Mouse (Mus musculus) spleen, adult 10 weeks (tissue): Measurements from ENCODE around the gene Prdx6b. TPM values are rescaled to one million over a fixed set of nuclear protein-coding genes. Genes with fewer than 3 reads are reported as not detected.

Experiments
- polyA plus RNA-seq: library from polyadenylated mRNA; stranded (reverse); fragments of 350-450 nt; fragmentation: Illumina TruSeq; extraction: RNeasy Lipid Tissue Mini Kit (QIAGEN cat#74804); gene quantifications from one replicate; pipeline ENCODE4 v1.2.3, GENCODE M21; 2015; ENCODE audit warnings: low replicate concordance; ENCODE audit not compliant: insufficient read depth

Gene Prdx6b
- polyA plus RNA-seq, result not detected

DNA sequence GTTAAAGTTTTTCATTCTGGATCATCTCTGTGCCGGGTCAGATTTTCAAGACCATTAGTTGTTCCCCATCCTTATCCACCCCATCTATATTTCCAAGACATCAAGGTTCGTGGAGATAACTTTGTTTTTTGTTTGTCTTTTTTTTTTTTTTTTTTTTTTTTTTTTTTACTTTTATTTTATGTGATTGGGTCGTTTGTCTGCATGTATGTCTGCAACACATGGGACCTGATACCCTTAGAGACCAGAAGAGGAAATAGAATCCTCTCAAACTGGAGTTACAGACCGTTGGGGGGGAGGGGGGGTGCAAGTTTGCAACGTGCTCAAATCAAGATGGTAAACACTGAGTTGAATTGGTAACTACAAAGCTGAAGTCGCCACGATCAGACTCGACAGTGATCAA is at the start of gene Prdx6b:
Prdx6b (plus strand) TSS at position 301 of the 400 bp plus-strand sequence.

DNA sequence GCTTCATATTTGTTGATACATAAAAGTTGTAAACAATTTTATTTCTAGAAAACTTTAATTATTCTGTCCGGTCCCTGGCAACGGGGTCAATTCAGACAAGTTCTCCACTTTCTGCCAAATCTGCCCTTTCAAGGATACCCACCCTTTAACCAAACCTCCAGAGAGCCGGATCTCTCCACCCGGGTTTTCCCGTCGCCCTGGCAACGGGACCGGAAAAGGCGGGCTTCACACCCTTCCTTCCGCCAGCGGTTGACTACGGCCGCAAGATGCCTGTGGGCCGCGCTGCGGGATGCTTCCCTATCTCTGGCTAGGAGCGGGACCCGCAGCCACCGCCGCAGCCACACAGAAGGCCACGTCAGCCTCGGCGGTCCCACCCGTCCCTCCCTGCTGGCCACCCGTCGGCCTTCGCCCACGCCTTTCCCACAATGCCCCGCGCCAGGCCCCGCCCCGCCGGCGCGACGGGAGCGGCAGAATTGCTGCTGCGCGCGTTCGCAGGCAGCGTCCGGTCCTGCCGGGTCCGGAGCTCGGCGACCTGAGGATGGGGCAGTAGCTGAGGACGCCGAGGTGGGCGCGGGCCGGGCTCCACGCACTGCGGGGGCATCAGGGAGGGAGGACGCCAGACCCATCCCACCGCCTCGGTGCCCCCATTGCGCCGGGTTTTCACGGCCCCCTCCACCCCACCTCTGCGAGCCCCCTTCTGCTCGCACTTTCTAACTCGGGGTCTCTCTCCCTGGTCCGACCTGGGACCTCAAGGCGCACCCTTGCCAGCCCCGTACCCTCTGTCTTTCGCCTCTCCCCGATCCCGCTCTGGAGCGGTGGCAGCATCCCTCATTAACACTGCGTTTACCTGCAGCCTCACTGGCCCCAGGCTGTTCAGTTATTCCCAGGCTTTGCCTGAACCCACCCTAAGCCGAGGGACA is 23.2 kb downstream of the Prdx6b start, which contains the start of gene Dnajc10:
Dnajc10 (plus strand) TSS at position 225 of the 920 bp plus-strand sequence.

Other genes with a start within 250 kb of the Prdx6b start
- 4.3 TPM for gene Pde1a, start 163.0 kb upstream of the Prdx6b start, polyA plus RNA-seq
- gene Dnajc10, start 23.0 kb downstream of the Prdx6b start, polyA plus RNA-seq, result 62.9 TPM
- 27.0 TPM for gene Frzb, start 155.2 kb downstream of the Prdx6b start, polyA plus RNA-seq